Mouse (Mus musculus): Measurements from ENCODE around the gene Gpank1. TPM values are rescaled to one million over a fixed set of nuclear protein-coding genes. Genes with fewer than 3 reads are reported as not detected.

The Gpank1 gene
- polyA plus RNA-seq, 1 experiment from 2014 or later, result 22.3 TPM

GRCm38 (mm10) chr17:35156461-35157200 lies 35.4 kb downstream of the Gpank1 start:
- Histone ChIP-seq H3K4me1 (ENCODE audit: insufficient read depth, low read length) (peaks cover 1% of the 10 kb centered on the region; the same call in 1 of the 2 replicates), H3K9me3 (ENCODE audit: low read length) (no peaks in the 10 kb centered on the region), H3K9ac (replicated peaks; ENCODE audit: low read length) (no peak overlapping the region), H3K27ac (ENCODE audit: low read length) (no peak overlapping the region), H3K4me2 (replicated peaks; ENCODE audit: low read depth, low read length) (no peak overlapping the region), H3K36me3 (ENCODE audit: insufficient read depth, low read length) (peaks cover 100% of the 10 kb centered on the region), H3K4me3 (ENCODE audit: low read length) (no peak overlapping the region), H3K27me3 (ENCODE audit: insufficient read depth, low read length) (no peaks in the 10 kb centered on the region)
- ATAC-seq (ENCODE audit: low FRiP score, low TSS enrichment), result no peak
- WGBS, result 89% methylated on average over 33 of the region's 33 CpGs

GRCm38 (mm10) chr17:35157254-35157653 lies 36.0 kb downstream of the Gpank1 start:
- ATAC-seq (ENCODE audit: low FRiP score, low TSS enrichment), result no peak
- no peaks in the 10 kb centered on the region for H3K9me3 ChIP-seq (ENCODE audit: low read length)
- H3K27me3 ChIP-seq (ENCODE audit: insufficient read depth, low read length), result no peaks in the 10 kb centered on the region
- H3K4me3 ChIP-seq (ENCODE audit: low read length), result no peak overlapping the region
- H3K27ac ChIP-seq (ENCODE audit: low read length), result no peak overlapping the region
- WGBS, result 86% methylated on average over 8 of the region's 8 CpGs
- peaks cover 99% of the 10 kb centered on the region for H3K36me3 ChIP-seq (ENCODE audit: insufficient read depth, low read length)
- peaks cover 8% of the 10 kb centered on the region for H3K4me1 ChIP-seq (ENCODE audit: insufficient read depth, low read length)
- no peak overlapping the region for H3K9ac ChIP-seq (replicated peaks; ENCODE audit: low read length)
- no peak overlapping the region for H3K4me2 ChIP-seq (replicated peaks; ENCODE audit: low read depth, low read length)

- Histone ChIP-seq H3K27ac (ENCODE audit: low read length) (no peak overlapping the region), H3K4me1 (ENCODE audit: insufficient read depth, low read length) (peaks cover 12% of the 10 kb centered on the region), H3K9me3 (ENCODE audit: low read length) (no peaks in the 10 kb centered on the region), H3K9ac (replicated peaks; ENCODE audit: low read length) (no peak overlapping the region), H3K4me2 (replicated peaks; ENCODE audit: low read depth, low read length) (no peak overlapping the region), H3K4me3 (ENCODE audit: low read length) (no peak overlapping the region), H3K27me3 (ENCODE audit: insufficient read depth, low read length) (no peaks in the 10 kb centered on the region), H3K36me3 (ENCODE audit: insufficient read depth, low read length) (peaks cover 98% of the 10 kb centered on the region)
- 94% methylated on average over 8 of the region's 8 CpGs for WGBS
- no peak for ATAC-seq (ENCODE audit: low FRiP score, low TSS enrichment)
Observed at GRCm38 (mm10) chr17:35157661-35158175, 36.5 kb downstream of the Gpank1 start.

GRCm38 (mm10) chr17:35158850-35159593 lies 37.8 kb downstream of the Gpank1 start:
- H3K27ac ChIP-seq (ENCODE audit: low read length), result no peak overlapping the region
- no peak for ATAC-seq (ENCODE audit: low FRiP score, low TSS enrichment)
- H3K4me3 ChIP-seq (ENCODE audit: low read length), result no peak overlapping the region
- H3K27me3 ChIP-seq (ENCODE audit: insufficient read depth, low read length), result no peaks in the 10 kb centered on the region
- peaks cover 21% of the 10 kb centered on the region for H3K4me1 ChIP-seq (ENCODE audit: insufficient read depth, low read length)
- H3K36me3 ChIP-seq (ENCODE audit: insufficient read depth, low read length), result peaks cover 84% of the 10 kb centered on the region
- H3K9ac ChIP-seq (replicated peaks; ENCODE audit: low read length), result no peak overlapping the region
- H3K9me3 ChIP-seq (ENCODE audit: low read length), result no peaks in the 10 kb centered on the region
- H3K4me2 ChIP-seq (replicated peaks; ENCODE audit: low read depth, low read length), result no peak overlapping the region
- 92% methylated on average over 16 of the region's 16 CpGs for WGBS

GRCm38 (mm10) chr17:35159638-35160037 lies 38.4 kb downstream of the Gpank1 start:
- no peak for ATAC-seq (ENCODE audit: low FRiP score, low TSS enrichment)
- peaks cover 21% of the 10 kb centered on the region for H3K4me1 ChIP-seq (ENCODE audit: insufficient read depth, low read length)
- H3K9me3 ChIP-seq (ENCODE audit: low read length), result no peaks in the 10 kb centered on the region
- no peaks in the 10 kb centered on the region for H3K27me3 ChIP-seq (ENCODE audit: insufficient read depth, low read length)
- WGBS, result 78% methylated on average over 7 of the region's 7 CpGs
- H3K4me3 ChIP-seq (ENCODE audit: low read length), result no peak overlapping the region
- H3K27ac ChIP-seq (ENCODE audit: low read length), result no peak overlapping the region
- no peak overlapping the region for H3K4me2 ChIP-seq (replicated peaks; ENCODE audit: low read depth, low read length)
- H3K9ac ChIP-seq (replicated peaks; ENCODE audit: low read length), result no peak overlapping the region
- H3K36me3 ChIP-seq (ENCODE audit: insufficient read depth, low read length), result peaks cover 78% of the 10 kb centered on the region

- H3K36me3 ChIP-seq (ENCODE audit: insufficient read depth, low read length), result peaks cover 60% of the 10 kb centered on the region
- H3K9ac ChIP-seq (replicated peaks; ENCODE audit: low read length), result peak overlapping the region; percentile 99; the same call in 1 of the 2 replicates
- WGBS, result 72% methylated on average over 11 of the region's 11 CpGs
- no peak for ATAC-seq (ENCODE audit: low FRiP score, low TSS enrichment)
- H3K27me3 ChIP-seq (ENCODE audit: insufficient read depth, low read length), result no peaks in the 10 kb centered on the region
- H3K4me1 ChIP-seq (ENCODE audit: insufficient read depth, low read length), result peaks cover 30% of the 10 kb centered on the region
- H3K4me2 ChIP-seq (replicated peaks; ENCODE audit: low read depth, low read length), result no peak overlapping the region
- peak overlapping the region; percentile 99; the same call in 1 of the 2 replicates for H3K4me3 ChIP-seq (ENCODE audit: low read length)
- H3K9me3 ChIP-seq (ENCODE audit: low read length), result no peaks in the 10 kb centered on the region
- H3K27ac ChIP-seq (ENCODE audit: low read length), result no peak overlapping the region
Observed at GRCm38 (mm10) chr17:35161421-35161820, 40.2 kb downstream of the Gpank1 start.

GRCm38 (mm10) chr17:35162121-35162520 lies 40.9 kb downstream of the Gpank1 start:
- Histone ChIP-seq H3K36me3 (ENCODE audit: insufficient read depth, low read length) (peaks cover 53% of the 10 kb centered on the region), H3K9ac (replicated peaks; ENCODE audit: low read length) (peak overlapping the region; percentile 99), H3K27ac (ENCODE audit: low read length) (no peak overlapping the region), H3K4me1 (ENCODE audit: insufficient read depth, low read length) (peaks cover 30% of the 10 kb centered on the region), H3K9me3 (ENCODE audit: low read length) (no peaks in the 10 kb centered on the region), H3K27me3 (ENCODE audit: insufficient read depth, low read length) (no peaks in the 10 kb centered on the region), H3K4me2 (replicated peaks; ENCODE audit: low read depth, low read length) (peak overlapping the region; percentile 98), H3K4me3 (ENCODE audit: low read length) (peak overlapping the region; percentile 99)
- 56% methylated on average over 14 of the region's 14 CpGs for WGBS
- ATAC-seq (ENCODE audit: low FRiP score, low TSS enrichment), result no peak

- H3K4me1 ChIP-seq (ENCODE audit: insufficient read depth, low read length), result peaks cover 30% of the 10 kb centered on the region
- H3K9me3 ChIP-seq (ENCODE audit: low read length), result no peaks in the 10 kb centered on the region
- no peak for ATAC-seq (ENCODE audit: low FRiP score, low TSS enrichment)
- 17% methylated on average over 12 of the region's 12 CpGs for WGBS
- peak overlapping the region; percentile 99 for H3K4me3 ChIP-seq (ENCODE audit: low read length)
- H3K36me3 ChIP-seq (ENCODE audit: insufficient read depth, low read length), result peaks cover 47% of the 10 kb centered on the region
- no peak overlapping the region for H3K27ac ChIP-seq (ENCODE audit: low read length)
- peak overlapping the region; percentile 98 for H3K4me2 ChIP-seq (replicated peaks; ENCODE audit: low read depth, low read length)
- peak overlapping the region; percentile 99 for H3K9ac ChIP-seq (replicated peaks; ENCODE audit: low read length)
- no peaks in the 10 kb centered on the region for H3K27me3 ChIP-seq (ENCODE audit: insufficient read depth, low read length)
Observed at GRCm38 (mm10) chr17:35162730-35163129, 41.5 kb downstream of the Gpank1 start.

GRCm38 (mm10) chr17:35163326-35164081 lies 42.2 kb downstream of the Gpank1 start:
- H3K4me3 ChIP-seq (ENCODE audit: low read length), result peak overlapping the region; percentile 99
- 4% methylated on average over 8 of the region's 8 CpGs for WGBS
- peaks cover 40% of the 10 kb centered on the region for H3K36me3 ChIP-seq (ENCODE audit: insufficient read depth, low read length)
- no peaks in the 10 kb centered on the region for H3K27me3 ChIP-seq (ENCODE audit: insufficient read depth, low read length)
- peaks cover 30% of the 10 kb centered on the region for H3K4me1 ChIP-seq (ENCODE audit: insufficient read depth, low read length)
- H3K27ac ChIP-seq (ENCODE audit: low read length), result peak overlapping the region; percentile 100
- peak overlapping the region; percentile 99 for H3K9ac ChIP-seq (replicated peaks; ENCODE audit: low read length)
- no peaks in the 10 kb centered on the region for H3K9me3 ChIP-seq (ENCODE audit: low read length)
- no peak for ATAC-seq (ENCODE audit: low FRiP score, low TSS enrichment)
- H3K4me2 ChIP-seq (replicated peaks; ENCODE audit: low read depth, low read length), result peak overlapping the region; percentile 98

Data from kidney, embryonic 16.5 days (tissue).